Mouse (Mus musculus): ENCODE data around the gene Wnk4. TPM values are rescaled to one million over a fixed set of nuclear protein-coding genes. Genes with fewer than 3 reads are reported as not detected.
A peak's percentile ranks its signal among the peaks of the same experiment; 100 is the strongest.

Wnk4 gene
- polyA plus RNA-seq, 1 experiment from 2014 or later = 23.5 TPM

GRCm38 (mm10) chr11:101277381-101278222 lies 17.2 kb downstream of the Wnk4 start:
- no peaks in the 10 kb centered on the region for H3K9me3 ChIP-seq (replicated peaks; ENCODE audit: control insufficient read depth, low read length)
- H3K4me1 ChIP-seq (ENCODE audit: control insufficient read depth, insufficient read depth, low read length) = peaks cover 26% of the 10 kb centered on the region
- ATAC-seq (ENCODE audit: insufficient read depth, low FRiP score) = peak; percentile 49; the same call in 1 of the 2 replicates
- H3K9ac ChIP-seq (ENCODE audit: low read length) = peak overlapping the region; percentile 77
- peak overlapping the region; percentile 88 for H3K4me2 ChIP-seq (ENCODE audit: low read depth, low read length)
- H3K27me3 ChIP-seq (ENCODE audit: control insufficient read depth, insufficient read depth, low read length) = no peaks in the 10 kb centered on the region
- 45% methylated on average over 12 of the region's 12 CpGs for WGBS
- no peaks in the 10 kb centered on the region for H3K36me3 ChIP-seq (ENCODE audit: control insufficient read depth, insufficient read depth, low read length)
- peak overlapping the region; percentile 61 for H3K4me3 ChIP-seq (replicated peaks; ENCODE audit: low read length)
- H3K27ac ChIP-seq (ENCODE audit: low read length) = peak overlapping the region; percentile 83

GRCm38 (mm10) chr11:101278223-101279192 lies 18.1 kb downstream of the Wnk4 start, which contains the start of the genes Cntd1 and Coa3:
Gene Cntd1 (plus strand): TSS chr11:101279012.
Gene Coa3 (minus strand): TSS chr11:101279114.
- Histone ChIP-seq H3K27me3 (ENCODE audit: control insufficient read depth, insufficient read depth, low read length) (no peaks in the 10 kb centered on the region), H3K4me3 (replicated peaks; ENCODE audit: low read length) (peak within 1 kb of the TSS; percentile 61), H3K9me3 (replicated peaks; ENCODE audit: control insufficient read depth, low read length) (no peaks in the 10 kb centered on the region), H3K36me3 (ENCODE audit: control insufficient read depth, insufficient read depth, low read length) (no peaks in the 10 kb centered on the region), H3K4me1 (ENCODE audit: control insufficient read depth, insufficient read depth, low read length) (peaks cover 35% of the 10 kb centered on the region), H3K9ac (ENCODE audit: low read length) (peak within 1 kb of the TSS; percentile 77), H3K4me2 (ENCODE audit: low read depth, low read length) (peak within 1 kb of the TSS; percentile 88), H3K27ac (ENCODE audit: low read length) (peak within 1 kb of the TSS; percentile 83)
- peak; percentile 94 for ATAC-seq (ENCODE audit: insufficient read depth, low FRiP score)
- WGBS = 6% methylated on average over 45 of the region's 45 CpGs

- 54% methylated on average over 14 of the region's 14 CpGs for WGBS
- Histone ChIP-seq H3K9me3 (replicated peaks; ENCODE audit: control insufficient read depth, low read length) (no peaks in the 10 kb centered on the region), H3K4me3 (replicated peaks; ENCODE audit: low read length) (peak overlapping the region; percentile 61), H3K9ac (ENCODE audit: low read length) (peak overlapping the region; percentile 48), H3K4me2 (ENCODE audit: low read depth, low read length) (peak overlapping the region; percentile 88), H3K36me3 (ENCODE audit: control insufficient read depth, insufficient read depth, low read length) (no peaks in the 10 kb centered on the region), H3K4me1 (ENCODE audit: control insufficient read depth, insufficient read depth, low read length) (peaks cover 35% of the 10 kb centered on the region), H3K27me3 (ENCODE audit: control insufficient read depth, insufficient read depth, low read length) (no peaks in the 10 kb centered on the region), H3K27ac (ENCODE audit: low read length) (no peak overlapping the region)
- no peak for ATAC-seq (ENCODE audit: insufficient read depth, low FRiP score)
These were observed 18.8 kb downstream of the Wnk4 start for GRCm38 (mm10) chr11:101279193-101279569.

GRCm38 (mm10) chr11:101280837-101281236 lies 20.5 kb downstream of the Wnk4 start:
- no peak for ATAC-seq (ENCODE audit: insufficient read depth, low FRiP score)
- Histone ChIP-seq H3K27ac (ENCODE audit: low read length) (no peak overlapping the region), H3K9me3 (replicated peaks; ENCODE audit: control insufficient read depth, low read length) (no peaks in the 10 kb centered on the region), H3K36me3 (ENCODE audit: control insufficient read depth, insufficient read depth, low read length) (no peaks in the 10 kb centered on the region), H3K4me1 (ENCODE audit: control insufficient read depth, insufficient read depth, low read length) (peaks cover 35% of the 10 kb centered on the region), H3K9ac (ENCODE audit: low read length) (no peak overlapping the region), H3K4me3 (replicated peaks; ENCODE audit: low read length) (no peak overlapping the region), H3K27me3 (ENCODE audit: control insufficient read depth, insufficient read depth, low read length) (no peaks in the 10 kb centered on the region), H3K4me2 (ENCODE audit: low read depth, low read length) (no peak overlapping the region)
- WGBS = 47% methylated on average over 7 of the region's 7 CpGs

- Histone ChIP-seq H3K9me3 (replicated peaks; ENCODE audit: control insufficient read depth, low read length) (no peaks in the 10 kb centered on the region), H3K27me3 (ENCODE audit: control insufficient read depth, insufficient read depth, low read length) (no peaks in the 10 kb centered on the region), H3K9ac (ENCODE audit: low read length) (no peak overlapping the region), H3K27ac (ENCODE audit: low read length) (no peak overlapping the region), H3K4me2 (ENCODE audit: low read depth, low read length) (no peak overlapping the region), H3K36me3 (ENCODE audit: control insufficient read depth, insufficient read depth, low read length) (no peaks in the 10 kb centered on the region; the same call in 1 of the 2 replicates), H3K4me1 (ENCODE audit: control insufficient read depth, insufficient read depth, low read length) (peaks cover 17% of the 10 kb centered on the region), H3K4me3 (replicated peaks; ENCODE audit: low read length) (no peak overlapping the region)
- WGBS = 32% methylated on average over 5 of the region's 5 CpGs
- no peak for ATAC-seq (ENCODE audit: insufficient read depth, low FRiP score)
These were observed 22.5 kb downstream of the Wnk4 start for GRCm38 (mm10) chr11:101282896-101283295.

- no peak overlapping the region for H3K4me2 ChIP-seq (ENCODE audit: low read depth, low read length)
- WGBS = 64% methylated on average over 4 of the region's 4 CpGs
- H3K9ac ChIP-seq (ENCODE audit: low read length) = no peak overlapping the region
- no peaks in the 10 kb centered on the region for H3K9me3 ChIP-seq (replicated peaks; ENCODE audit: control insufficient read depth, low read length)
- peaks cover 14% of the 10 kb centered on the region for H3K4me1 ChIP-seq (ENCODE audit: control insufficient read depth, insufficient read depth, low read length)
- no peaks in the 10 kb centered on the region for H3K27me3 ChIP-seq (ENCODE audit: control insufficient read depth, insufficient read depth, low read length)
- H3K36me3 ChIP-seq (ENCODE audit: control insufficient read depth, insufficient read depth, low read length) = no peaks in the 10 kb centered on the region; the same call in 1 of the 2 replicates
- no peak for ATAC-seq (ENCODE audit: insufficient read depth, low FRiP score)
- no peak overlapping the region for H3K27ac ChIP-seq (ENCODE audit: low read length)
- no peak overlapping the region for H3K4me3 ChIP-seq (replicated peaks; ENCODE audit: low read length)
These were observed 23.4 kb downstream of the Wnk4 start for GRCm38 (mm10) chr11:101283805-101284204.

- WGBS = 74% methylated on average over 9 of the region's 9 CpGs
- H3K4me1 ChIP-seq (ENCODE audit: control insufficient read depth, insufficient read depth, low read length) = peaks cover 10% of the 10 kb centered on the region; the same call in 1 of the 2 replicates
- no peak overlapping the region for H3K27ac ChIP-seq (ENCODE audit: low read length)
- no peak overlapping the region for H3K4me2 ChIP-seq (ENCODE audit: low read depth, low read length)
- ATAC-seq (ENCODE audit: insufficient read depth, low FRiP score) = no peak
- H3K36me3 ChIP-seq (ENCODE audit: control insufficient read depth, insufficient read depth, low read length) = peaks cover 6% of the 10 kb centered on the region
- H3K4me3 ChIP-seq (replicated peaks; ENCODE audit: low read length) = no peak overlapping the region
- no peak overlapping the region for H3K9ac ChIP-seq (ENCODE audit: low read length)
- H3K27me3 ChIP-seq (ENCODE audit: control insufficient read depth, insufficient read depth, low read length) = no peaks in the 10 kb centered on the region
- no peaks in the 10 kb centered on the region for H3K9me3 ChIP-seq (replicated peaks; ENCODE audit: control insufficient read depth, low read length)
These were observed 26.9 kb downstream of the Wnk4 start for GRCm38 (mm10) chr11:101287306-101287705.

GRCm38 (mm10) chr11:101291231-101291630 lies 30.9 kb downstream of the Wnk4 start:
- H3K36me3 ChIP-seq (ENCODE audit: control insufficient read depth, insufficient read depth, low read length) = peaks cover 13% of the 10 kb centered on the region

More at GRCm38 (mm10) chr11:101291231-101291630, 30.9 kb downstream of the Wnk4 start:
- no peak overlapping the region for H3K9ac ChIP-seq (ENCODE audit: low read length)
- no peaks in the 10 kb centered on the region for H3K27me3 ChIP-seq (ENCODE audit: control insufficient read depth, insufficient read depth, low read length)
- 93% methylated on average over 8 of the region's 8 CpGs for WGBS
- H3K4me2 ChIP-seq (ENCODE audit: low read depth, low read length) = no peak overlapping the region
- H3K4me3 ChIP-seq (replicated peaks; ENCODE audit: low read length) = no peak overlapping the region
- no peak overlapping the region for H3K27ac ChIP-seq (ENCODE audit: low read length)
- H3K4me1 ChIP-seq (ENCODE audit: control insufficient read depth, insufficient read depth, low read length) = no peaks in the 10 kb centered on the region
- no peak for ATAC-seq (ENCODE audit: insufficient read depth, low FRiP score)
- H3K9me3 ChIP-seq (replicated peaks; ENCODE audit: control insufficient read depth, low read length) = no peaks in the 10 kb centered on the region
